Mouse (Mus musculus): Measurements from ENCODE around the gene Kcnq1.

Gene Kcnq1

DNA sequence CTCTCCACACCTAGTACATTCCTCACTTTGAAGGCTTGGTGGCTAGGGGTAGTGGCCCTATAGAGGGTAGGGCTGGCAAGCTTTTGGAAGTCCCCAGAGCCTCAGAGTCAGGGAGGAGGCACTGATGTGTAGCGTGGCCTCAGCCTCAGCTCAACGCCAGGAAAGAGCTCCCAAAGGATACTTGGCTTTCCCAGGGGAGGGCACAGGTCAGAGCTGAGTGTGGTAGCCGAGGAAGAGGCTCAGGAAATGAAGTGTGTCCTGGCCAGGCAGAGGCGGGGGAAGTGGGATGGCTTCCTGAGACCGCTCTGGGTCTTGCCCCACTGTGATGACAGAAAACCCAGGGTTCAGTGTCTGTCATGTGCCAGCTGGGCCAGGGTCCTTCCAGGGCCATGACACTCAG lies 30.4 kb downstream of the Kcnq1 start:
- no peak for DNase-seq (ENCODE audit: low spot score)

DNA sequence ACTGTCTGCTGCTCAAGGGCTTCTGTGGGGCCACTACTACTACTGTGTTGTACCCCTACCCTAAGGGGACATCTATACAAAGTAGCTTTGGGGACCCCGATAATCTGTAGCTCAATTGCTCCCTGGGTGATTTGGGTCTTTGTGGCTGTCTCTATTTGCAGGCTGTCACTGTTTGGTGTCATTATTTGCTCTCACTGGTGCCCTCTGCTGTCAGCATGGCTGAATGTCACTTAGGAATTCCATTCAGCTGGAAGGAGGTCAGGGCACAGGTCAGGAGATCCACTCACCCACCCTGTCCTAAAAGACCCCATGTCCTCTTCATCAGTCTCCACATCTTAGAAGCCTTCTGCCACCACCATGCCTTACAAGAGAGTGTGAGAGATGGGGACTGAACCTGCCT lies 32.6 kb downstream of the Kcnq1 start:
- DNase-seq (ENCODE audit: low spot score) = no peak

DNA sequence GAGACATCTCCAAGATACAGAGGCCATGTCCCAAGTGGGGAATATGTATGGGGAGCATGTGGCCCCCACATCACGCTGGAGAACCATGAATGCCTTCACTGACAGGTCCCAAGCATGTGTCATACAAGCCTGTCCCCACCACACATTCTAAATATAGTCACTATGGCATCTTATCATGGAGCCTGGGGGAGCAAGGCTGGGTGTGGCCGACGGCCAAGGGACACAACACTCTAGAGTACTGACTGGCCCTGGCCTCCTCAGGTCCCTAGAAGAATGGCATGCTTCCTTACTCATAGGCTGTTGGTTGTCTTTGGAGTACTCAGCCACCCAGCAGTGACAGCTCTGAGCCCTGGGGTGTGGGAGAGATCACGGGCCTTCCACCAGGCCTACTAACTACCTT lies 33.8 kb downstream of the Kcnq1 start:
- no peak for DNase-seq (ENCODE audit: low spot score)

DNA sequence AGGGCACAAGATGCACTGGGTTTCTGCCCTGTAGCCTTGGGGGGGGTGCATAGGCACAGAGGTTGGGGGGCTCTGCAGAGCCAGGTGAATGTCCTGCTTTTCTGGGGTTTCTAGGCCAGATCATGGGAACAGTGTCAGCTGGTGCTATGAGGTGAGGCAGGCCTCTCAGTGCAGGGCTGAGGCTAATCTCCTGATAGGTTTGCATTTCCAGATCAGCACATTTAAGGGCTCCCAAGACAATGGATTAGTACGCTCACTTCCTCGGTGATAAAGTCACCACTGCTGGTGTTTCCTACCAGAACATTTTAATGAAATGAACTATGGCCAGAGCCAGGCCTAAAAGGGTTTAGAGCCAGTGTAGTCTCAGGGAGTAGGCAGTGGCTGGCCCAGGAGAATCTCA lies 36.5 kb downstream of the Kcnq1 start:
- no peak for DNase-seq (ENCODE audit: low spot score)

DNA sequence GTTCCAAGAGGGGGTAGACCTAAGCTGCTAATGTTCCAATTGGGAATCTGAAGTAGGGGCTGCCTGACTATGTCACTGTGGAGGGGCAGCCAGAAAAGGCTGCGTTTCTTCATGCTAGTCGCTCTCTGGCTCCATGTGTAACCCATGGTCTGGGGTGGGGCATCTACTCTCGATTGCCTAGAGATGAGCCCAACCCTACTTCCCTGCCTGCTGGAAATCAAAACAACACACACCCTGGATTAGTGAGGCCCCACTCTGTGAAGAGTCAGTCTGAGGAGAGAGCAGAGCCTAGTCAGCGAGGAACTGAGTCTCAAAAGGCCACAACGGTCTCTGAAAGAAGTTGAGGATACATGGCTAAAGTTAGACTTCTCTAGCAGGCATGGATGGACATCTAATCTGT lies 40.9 kb downstream of the Kcnq1 start:
- no peak for DNase-seq (ENCODE audit: low spot score)

DNA sequence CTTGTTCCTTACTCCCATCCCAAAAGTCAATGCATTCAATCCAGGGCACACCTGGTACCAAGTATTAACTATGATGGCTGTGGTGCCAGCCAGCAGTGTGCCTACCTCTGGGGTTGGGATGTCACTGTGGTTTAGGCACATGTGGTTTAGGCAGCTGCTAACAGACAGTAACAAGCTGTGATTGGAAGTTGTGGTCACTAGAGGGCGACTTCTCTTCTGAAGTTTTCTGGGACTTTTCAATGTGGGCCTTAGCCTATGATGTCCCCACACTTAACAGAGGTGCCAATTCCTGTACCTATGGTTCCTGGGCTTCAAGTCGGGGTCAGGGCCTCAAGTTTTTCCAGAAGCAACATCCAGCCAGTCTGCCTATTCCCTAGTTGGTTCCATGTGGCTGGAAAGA lies 45.0 kb downstream of the Kcnq1 start:
- DNase-seq (ENCODE audit: low spot score) = no peak

DNA sequence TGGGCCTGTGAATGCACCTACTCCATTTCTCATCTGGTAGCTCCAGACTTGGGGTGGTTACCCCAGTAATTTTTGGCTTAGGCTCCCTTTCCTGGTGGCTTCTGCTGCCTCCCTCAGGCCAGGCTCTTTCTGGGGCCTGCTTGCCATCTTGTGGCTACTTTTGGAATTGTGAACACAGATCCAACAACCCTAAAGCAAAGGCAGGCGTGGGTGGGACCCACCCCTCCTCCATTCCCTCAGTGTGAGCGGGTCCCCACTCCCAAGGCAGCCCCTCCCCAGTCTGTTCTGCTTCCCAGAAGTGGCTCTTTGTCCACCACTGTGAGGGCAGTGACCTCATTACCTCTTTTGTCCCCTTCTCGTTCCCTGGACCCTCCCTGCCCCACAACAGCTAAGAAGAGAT lies 46.2 kb downstream of the Kcnq1 start:
- no peak for DNase-seq (ENCODE audit: low spot score)

DNA sequence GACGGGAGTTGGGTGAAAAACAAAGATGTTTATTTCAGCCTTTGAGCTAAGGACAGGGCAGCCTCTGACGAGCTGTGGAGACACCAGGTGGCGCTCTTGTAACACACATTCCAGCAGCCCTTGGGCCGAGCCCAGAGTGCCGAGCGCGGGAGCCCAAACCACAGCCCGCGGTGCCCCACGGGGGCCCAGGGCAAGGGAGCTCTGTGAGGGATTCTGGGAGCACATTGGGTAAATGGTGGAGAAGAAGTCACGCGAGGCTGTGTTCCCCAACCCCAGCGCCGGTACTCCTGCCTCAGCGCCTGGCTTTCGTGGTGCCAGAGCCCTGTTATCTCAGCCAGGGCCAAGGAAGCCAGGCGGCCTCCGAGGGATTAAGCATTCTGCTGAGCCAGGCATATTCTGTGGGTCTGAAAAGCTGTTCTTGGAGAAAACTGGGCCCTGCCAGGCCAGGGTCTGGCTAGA lies 47.8 kb downstream of the Kcnq1 start:
- peak; percentile 37 for DNase-seq (ENCODE audit: low spot score)

DNA sequence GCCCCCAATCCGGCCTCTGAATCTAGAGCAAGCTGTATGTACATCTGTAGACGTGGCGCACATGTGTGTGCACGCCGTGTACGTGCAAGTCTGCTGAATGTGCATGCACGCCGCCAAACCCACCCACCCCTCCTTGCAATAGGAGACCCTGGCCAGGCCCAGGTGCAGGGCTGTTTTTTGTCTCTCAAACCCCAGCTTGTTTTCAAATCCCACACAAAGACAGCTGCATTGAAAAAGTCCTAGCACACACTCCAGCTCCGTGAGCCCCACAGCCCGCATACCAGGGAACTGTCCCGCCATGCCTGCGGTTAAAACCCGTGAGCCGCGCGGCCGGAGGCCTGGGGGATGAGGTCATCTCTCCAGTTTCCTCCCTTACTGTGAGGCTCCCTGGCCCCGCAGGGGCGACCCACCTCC lies 48.3 kb downstream of the Kcnq1 start:
- DNase-seq (ENCODE audit: low spot score) = no peak

DNA sequence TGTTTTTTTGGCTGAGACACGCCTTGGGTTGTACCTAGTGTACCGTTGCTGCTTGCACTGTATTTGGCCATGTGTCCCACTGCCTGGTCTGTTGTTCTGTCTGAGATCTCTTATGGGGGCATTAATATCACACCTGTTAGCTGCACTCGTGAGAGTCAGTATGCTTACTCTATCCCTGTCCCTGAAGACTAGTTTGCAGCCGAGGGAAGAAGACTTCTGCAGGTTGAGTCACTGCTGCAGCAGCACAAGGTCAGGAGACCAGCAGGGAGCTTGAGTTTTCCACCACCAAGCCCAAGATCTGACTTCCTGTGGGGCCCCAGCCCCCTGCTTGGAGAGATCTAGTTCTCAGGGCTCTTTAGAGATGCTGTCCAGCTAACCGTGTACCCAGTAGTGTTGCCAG lies 49.1 kb downstream of the Kcnq1 start:
- no peak for DNase-seq (ENCODE audit: low spot score)

DNA sequence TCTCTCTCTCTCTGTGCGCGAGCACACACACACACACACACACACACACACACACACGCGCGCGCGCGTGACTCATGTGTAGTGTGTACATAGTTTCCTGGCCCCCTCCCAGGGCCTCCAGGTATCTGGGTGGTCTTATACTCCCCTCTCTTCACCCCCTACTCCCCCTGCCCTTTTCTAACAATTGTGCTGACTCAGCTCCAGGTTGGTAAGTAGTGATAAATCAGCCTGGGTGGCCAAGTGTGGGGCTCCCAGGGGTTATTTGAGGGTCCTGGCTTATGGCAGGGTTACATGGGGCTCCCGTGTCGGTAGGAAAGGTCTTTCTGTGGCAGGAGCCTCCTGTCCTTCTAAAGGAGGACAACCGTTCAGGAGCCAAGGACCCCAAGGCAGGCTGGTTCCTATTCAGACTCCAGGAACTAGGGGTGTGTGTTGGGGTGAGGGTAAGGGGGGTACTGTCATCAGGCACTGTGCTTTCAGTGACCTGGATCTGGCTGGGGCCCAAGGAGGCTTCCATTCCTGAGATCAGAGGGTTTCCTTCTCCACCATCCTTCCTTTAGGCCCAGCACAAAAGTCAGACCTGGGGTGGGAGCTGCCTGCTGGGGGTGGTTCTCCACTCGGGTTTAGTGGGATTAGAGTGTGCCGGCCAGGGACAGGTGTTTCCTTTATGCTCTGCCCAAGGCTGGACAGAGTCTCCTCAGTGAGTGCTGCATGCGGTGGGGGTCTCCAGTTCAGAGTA lies 52.7 kb downstream of the Kcnq1 start:
- no peak for DNase-seq (ENCODE audit: low spot score)

DNA sequence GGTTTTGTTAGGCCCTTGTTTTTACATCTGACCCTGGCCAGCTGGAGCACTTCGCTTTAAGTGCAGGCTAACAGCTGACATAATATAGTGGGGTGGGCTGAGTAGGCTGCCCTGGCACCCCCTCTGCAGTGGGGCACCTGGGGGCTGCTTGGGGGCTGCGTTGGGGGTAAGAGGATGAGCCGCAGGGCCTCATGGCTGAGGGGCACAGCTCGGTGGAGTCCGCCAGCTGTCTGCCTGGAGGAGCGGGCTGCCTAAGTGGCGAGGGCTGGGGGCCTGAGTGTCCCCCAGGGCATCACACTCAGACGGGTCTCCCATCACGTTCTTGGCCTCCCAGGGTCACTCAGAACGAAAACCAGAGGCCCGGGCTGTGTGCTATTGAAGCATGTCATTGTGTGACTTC lies 53.3 kb downstream of the Kcnq1 start:
- no peak for DNase-seq (ENCODE audit: low spot score)

DNA sequence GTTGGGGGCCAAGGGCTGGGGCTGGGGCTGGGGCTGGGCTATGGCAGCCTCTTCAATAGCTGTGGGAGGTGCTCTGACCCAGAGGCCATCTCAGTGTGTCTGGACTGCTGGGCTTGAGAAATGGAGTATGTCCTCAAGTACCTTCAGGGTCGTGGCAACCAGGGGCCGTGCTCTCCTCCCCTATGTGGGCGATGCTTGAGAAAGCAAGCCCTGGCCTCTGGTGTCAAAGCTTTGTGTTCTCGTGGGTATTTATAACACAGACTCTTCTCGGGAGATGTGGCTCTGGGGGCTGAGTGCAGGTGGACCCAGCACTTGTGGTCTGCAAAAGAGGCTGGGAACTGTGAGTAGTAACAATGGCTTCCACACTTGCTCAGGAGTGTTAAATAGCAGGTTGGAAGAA lies 53.9 kb downstream of the Kcnq1 start:
- no peak for DNase-seq (ENCODE audit: low spot score)

DNA sequence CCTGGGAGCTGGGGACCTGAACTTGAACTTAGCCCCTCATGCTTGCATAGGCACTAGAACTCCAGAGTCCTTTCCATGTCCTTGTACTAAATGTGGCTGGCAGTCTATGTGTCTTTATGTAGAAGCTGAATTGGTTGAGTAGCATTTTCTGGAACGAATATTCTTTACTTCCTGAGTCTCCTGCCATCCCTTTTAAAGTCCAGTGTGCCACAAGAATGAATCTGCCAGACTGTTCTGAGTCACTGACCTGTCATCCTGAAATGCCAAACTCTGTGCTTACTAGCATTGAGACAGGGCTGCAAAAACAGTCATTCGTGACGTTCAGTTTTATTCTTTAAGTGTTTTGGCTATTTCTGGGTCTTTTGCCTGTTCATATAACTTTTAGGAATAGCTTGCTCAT lies 55.9 kb downstream of the Kcnq1 start:
- DNase-seq (ENCODE audit: low spot score) = no peak

DNA sequence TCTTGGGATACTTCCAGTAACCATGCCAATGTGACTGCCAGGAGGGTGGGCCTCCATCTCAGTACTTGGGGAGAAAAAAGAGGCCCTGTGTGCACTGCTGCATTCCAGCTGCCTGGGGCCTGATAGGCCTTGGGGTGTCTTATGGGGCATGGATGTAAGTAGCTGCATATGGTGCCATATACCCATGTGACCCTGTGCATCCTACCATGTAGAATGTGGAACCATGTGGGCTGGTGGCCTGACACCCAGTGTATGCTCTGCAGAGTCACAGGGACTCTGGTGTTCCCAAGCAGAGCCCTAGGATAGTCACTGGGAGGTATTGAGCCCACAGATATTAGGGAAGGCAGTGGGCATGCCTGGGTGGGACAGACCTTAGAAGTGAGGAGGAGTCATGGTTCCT lies 57.9 kb downstream of the Kcnq1 start:
- DNase-seq (ENCODE audit: low spot score) = no peak

DNA sequence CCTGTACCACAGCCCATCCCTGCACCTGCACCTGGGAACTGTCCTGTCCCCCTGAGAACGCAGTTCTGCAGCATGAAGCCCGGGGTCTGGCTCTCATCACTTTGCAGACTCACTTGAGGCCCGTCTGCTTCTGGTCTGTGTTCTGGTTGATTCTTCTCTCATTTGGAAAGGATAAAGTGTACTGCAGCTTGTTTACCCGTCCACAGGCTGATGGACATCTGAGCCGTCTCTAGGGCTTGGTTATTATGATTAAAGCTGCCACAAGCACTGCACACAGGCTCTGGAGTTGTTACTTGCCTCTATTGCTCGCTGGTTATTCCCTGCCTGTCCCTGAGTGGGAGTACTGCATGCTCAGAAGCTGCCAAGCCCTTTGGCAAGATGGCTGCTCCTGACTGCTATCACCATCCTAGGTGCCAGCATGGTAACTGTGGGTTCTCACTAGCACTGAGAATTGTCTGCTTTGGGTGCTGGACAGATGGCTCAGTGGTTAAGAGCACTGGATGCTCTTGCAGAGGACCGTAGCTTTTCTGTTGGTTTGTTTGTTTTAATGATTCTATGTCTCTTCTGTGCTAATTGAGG lies 59.6 kb downstream of the Kcnq1 start:
- DNase-seq (ENCODE audit: low spot score) = no peak

DNA sequence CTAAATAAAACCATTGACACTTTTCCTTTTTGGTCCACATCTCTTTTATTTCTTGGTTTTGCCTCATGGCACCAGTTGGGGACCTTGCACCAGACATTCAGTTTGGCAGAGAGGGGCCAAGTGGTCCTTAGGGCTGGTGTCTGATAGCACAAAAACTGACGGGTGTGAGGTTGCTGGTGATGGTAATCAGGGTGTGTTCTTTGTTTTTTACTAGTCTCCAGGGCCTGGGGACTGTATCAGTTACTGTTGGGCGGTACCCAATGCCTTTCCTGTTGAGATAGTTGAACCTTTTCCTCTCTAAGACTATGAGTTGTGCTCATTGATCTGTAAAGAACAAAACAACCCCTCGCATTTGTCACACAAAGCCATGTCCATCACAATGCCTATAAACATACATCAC lies 61.1 kb downstream of the Kcnq1 start:
- no peak for DNase-seq (ENCODE audit: low spot score)

DNA sequence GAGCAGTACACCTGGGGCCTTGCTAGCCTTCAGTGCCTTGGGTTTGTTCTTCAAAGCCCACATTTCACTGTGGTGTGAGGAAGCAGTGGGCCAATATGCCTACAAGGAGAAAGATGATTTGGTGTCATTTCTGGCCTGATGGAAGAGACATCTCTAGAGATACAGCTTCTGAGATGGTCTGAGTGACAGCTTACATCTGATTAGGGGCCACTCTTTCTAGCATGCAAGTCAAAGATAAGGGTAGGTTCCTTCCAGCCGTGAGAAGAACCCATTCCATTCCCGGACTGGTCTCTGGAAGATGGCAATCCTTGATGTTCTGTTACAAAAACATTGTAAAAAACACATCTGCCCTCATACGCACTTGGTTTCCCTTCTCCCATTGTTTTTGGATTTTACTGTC lies 63.2 kb downstream of the Kcnq1 start:
- DNase-seq (ENCODE audit: low spot score) = no peak

DNA sequence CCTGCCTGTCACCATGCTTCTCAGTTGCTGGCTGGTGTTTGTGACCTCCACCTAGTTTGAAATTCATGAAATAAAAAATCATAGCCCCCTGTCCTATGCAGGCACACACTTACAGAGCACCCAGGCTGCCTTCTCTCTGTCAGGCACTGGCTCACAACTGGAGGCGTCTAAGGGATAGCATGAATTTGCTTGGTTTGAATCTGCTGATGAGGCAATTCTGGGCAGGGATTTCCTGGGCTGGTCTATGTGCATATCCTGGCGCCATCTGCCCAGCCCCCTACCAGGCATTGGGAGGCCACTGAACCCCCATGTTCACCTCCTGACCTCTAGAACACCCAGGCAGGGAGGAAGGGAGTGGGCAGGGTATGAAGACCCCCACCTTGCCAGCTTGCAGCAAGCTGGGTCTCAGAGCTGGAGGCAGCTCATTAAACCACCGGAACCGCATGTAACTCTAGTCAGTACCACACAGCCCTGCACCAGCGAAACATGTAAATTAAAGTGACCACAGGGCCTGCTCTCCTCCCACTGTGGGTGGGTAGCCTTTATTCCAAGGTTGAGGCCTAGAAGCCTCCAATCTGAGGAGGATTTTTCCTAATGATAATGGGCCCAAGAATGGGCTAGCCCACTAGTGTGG lies 66.9 kb downstream of the Kcnq1 start:
- DNase-seq (ENCODE audit: low spot score) = no peak

DNA sequence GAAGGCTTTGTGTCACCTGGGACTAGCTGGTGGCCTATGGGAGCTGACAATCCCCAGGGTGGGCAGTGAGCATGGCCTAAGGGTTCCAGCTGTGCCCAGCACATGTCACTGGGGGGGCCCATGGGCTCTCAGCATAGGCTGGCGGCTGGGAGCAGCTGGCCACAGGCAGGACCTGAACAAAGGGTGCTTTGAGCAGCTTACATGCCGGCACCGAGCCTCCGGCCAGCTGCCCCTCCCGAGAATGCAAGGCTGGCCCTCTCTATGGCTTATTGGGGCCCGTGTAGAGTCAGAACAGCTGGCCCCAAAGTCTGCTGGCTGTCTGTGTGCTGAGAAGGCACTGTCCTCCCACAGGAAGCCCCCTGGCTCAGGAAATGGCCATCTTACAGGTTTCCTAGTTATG lies 68.5 kb downstream of the Kcnq1 start:
- DNase-seq (ENCODE audit: low spot score) = no peak

DNA sequence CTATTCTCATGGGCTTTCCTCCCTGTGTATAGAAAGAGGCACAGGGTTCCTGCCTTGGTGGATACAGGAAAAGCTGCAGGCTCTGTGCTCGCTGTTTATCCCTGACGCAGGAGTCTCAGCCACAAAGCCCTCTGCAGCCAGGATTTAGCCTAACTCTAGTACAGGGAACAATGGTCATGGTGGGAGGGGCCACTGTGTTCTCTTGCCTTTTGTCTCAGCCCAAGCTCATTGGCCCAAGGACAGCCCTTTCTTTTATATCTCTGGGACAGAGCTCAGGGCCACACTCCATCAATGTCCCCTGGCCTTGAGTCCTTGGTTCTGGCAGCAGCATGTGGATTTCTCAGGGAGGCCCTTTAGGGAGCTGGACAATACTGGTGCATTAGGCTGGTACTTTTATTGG lies 72.7 kb downstream of the Kcnq1 start:
- no peak for DNase-seq (ENCODE audit: low spot score)

DNA sequence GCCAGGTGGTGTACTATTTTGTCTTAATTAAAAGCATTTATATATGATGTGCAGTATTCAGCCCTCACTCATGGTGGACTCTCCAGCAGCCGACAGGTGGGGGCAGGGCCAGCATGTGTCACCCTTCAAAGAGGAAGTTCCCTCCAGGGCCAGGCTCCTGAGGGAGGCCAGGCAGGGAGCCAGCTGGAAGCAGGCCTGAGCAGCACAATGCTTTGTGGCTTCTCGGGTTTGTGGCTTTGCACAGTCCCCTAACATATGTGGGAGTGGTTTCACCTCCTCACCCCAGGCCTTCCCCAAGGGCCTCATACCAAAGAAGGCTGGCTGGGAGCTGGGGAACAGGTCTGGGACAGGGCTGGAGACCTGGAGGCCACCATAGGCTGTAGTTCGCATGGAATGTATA lies 74.6 kb downstream of the Kcnq1 start:
- DNase-seq (ENCODE audit: low spot score) = no peak

DNA sequence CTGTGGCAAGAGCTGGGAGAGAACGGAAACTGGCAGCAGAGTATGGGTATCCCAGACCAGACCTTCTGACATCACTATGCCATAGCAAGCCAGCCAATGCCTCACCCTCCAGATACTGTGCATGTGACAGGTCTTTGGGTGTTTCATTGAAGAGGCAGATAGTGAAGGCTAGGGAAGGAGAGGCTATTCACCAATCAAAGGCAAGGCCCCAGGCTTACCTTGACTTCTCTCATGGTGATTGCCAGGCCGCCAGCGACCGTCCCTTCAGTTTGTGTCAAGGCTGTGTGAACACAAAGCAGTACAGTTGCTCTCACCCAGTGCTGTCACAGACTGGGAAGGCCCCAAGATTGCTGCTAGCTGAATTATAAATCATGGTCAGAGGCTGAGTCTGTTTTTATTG lies 75.1 kb downstream of the Kcnq1 start:
- DNase-seq (ENCODE audit: low spot score) = no peak

DNA sequence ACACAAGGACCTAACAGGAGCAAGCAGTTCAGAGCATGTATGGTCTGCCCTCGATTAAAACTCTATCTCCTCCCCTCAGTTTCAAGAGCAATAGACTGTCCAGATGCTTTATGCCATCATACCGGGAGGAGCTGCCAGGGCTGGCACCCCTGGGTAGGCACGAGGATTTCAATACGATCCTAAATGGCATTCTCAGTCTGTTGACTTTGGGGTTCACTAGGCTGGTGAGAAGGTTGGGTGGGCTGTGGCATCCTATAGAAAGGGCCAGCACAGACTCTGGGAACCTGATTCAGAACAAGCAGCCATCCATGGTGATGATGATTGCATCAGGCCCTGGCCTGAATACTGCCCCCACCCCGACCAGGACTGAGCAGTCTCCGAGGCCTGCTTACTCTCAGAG lies 79.3 kb downstream of the Kcnq1 start:
- no peak for DNase-seq (ENCODE audit: low spot score)

Data from spleen, adult 12 weeks (tissue).